Mouse (Mus musculus) hindbrain, embryonic 15.5 days (tissue): ENCODE results near the gene Trpv4. TPM values are rescaled to one million over a fixed set of nuclear protein-coding genes. Genes with fewer than 3 reads are reported as not detected.

Experiments
- ATAC-seq: fragments of 200-750 bp; cut with Nextera tagmentation; 2 replicates; pipeline ENCODE4 v1.8.0; 2017; ENCODE audit warnings: low read depth, moderate number of reproducible peaks, moderate TSS enrichment; ENCODE audit not compliant: low FRiP score
- H3K27ac ChIP-seq: fragments of 300-500 bp; sonication (generic); replicated peaks from 2 replicates; pipeline ENCODE4 v1.5.1; 2015; ENCODE audit warnings: mild to moderate bottlenecking, inconsistent platforms
- H3K27me3 ChIP-seq: fragments of 300-500 bp; sonication (generic); 2 replicates; pipeline ENCODE4 v1.6.1; 2015; ENCODE audit warnings: control low read depth, inconsistent platforms
- H3K36me3 ChIP-seq: fragments of 300-500 bp; sonication (generic); 2 replicates; pipeline ENCODE4 v1.6.1; 2015; ENCODE audit warnings: control low read depth, inconsistent platforms
- H3K4me1 ChIP-seq: fragments of 300-500 bp; sonication (generic); replicated peaks from 2 replicates; pipeline ENCODE4 v1.6.1; 2015; ENCODE audit warnings: control low read depth, inconsistent platforms
- H3K4me2 ChIP-seq: fragments of 300-500 bp; sonication (generic); 2 replicates; pipeline ENCODE4 v1.6.1; 2015; ENCODE audit warnings: moderate library complexity, mild to moderate bottlenecking, inconsistent platforms
- H3K4me3 ChIP-seq: fragments of 300-500 bp; sonication (generic); 2 replicates; pipeline ENCODE4 v1.5.1; 2015; ENCODE audit warnings: mild to moderate bottlenecking, inconsistent platforms
- H3K9ac ChIP-seq: fragments of 300-500 bp; sonication (generic); 2 replicates; pipeline ENCODE4 v1.6.1; 2015; ENCODE audit warnings: inconsistent platforms
- H3K9me3 ChIP-seq: fragments of 300-500 bp; sonication (generic); 2 replicates; pipeline ENCODE4 v1.6.1; 2016; ENCODE audit warnings: control low read depth, inconsistent platforms
- WGBS: fragments of 180-500 bp; shearing (Covaris S2); methylation state at CpG from one replicate; pipeline ENCODE4 v1.1.7; 2015; 5-methylcytosine and 5-hydroxymethylcytosine counted together
- polyA plus RNA-seq: library from polyadenylated mRNA; unstranded; fragments of >200 nt; fragmentation: Nextera tagmentation; extraction: Ambion mirVana; gene quantifications from 2 replicates; pipeline ENCODE4 v1.2.1, GENCODE M21; 2015

The Trpv4 gene
- polyA plus RNA-seq, 1 experiment from 2014 or later = 1.9 TPM

DNA sequence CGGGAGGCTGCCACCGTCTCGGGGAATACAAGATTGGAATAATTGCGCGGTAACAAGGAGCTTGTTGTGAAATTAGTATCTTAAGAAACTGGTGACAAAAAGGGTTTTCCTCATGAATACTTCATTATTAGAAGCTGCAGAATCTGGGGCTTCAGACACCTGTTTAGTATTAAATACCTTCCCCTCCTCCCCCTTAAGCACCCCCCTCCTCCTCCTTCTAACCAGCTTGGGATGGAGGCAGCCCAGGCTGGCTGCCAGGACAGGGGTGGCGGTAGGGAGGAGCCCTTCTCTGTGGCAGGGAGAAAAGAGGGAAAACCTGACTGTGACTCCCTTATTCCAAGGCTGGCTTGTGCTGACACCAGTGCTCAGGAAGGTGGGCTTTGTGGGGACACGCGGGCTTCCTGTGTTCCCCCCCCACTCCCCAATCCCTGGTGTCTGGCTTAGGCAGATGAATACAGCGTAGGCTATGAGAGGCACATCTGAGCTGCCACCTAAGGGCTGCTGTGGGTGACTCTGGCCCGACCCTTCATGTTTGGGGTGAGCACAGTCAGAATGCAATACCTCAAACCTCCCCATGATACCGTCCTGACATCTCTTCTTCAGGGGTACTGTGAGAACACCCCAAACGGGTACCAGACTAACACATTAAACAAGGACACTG is 64.9 kb downstream of the Trpv4 start:
- Histone ChIP-seq H3K9me3 (no peaks in the 10 kb centered on the region), H3K4me2 (peak overlapping the region; percentile 22; the same call in 1 of the 2 replicates), H3K27me3 (0 out of 2 replicates have a peak, but pooled peaks cover 5% of the 10 kb centered on the region), H3K4me1 (peaks cover 83% of the 10 kb centered on the region), H3K4me3 (no peak overlapping the region), H3K9ac (0 out of 2 replicates have a peak overlapping the region, but pooled peaks have one; percentile 17), H3K27ac (peak overlapping the region; percentile 49), H3K36me3 (no peaks in the 10 kb centered on the region)
- no peak for ATAC-seq
- 56% methylated on average over 11 of the region's 12 CpGs for WGBS

DNA sequence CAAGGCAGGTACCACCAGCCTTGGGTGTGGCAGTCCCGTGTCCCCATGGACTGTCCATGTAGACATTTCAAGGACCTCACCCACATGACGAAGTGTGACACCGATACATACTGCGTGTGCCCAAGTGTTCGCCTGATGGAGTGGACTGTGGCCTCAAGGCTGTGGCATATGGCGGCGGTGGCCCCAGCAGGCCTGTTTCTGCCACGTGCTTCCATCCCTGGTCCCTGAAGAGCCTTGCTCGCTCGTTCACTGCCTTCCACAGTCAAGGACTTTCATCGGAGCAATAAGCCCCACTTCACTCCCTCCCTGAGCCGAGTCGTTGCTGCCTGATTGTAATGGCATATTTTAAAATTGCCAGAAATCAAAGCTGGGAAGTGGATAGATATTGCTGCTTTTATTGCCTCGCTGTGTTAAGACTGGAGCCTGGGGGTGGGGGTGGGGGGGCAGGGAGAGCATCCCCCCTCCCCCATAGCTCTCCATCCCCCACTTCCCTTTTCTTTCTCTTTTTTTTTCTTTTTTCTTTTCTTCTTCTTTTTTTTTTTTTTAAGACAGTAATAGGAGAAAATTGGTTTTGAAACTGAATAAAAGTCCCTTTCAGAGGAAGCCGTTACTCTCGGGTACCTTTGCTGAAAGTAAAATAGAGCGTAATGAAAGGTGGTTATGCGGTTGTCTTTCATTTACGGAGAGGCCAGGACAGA is 65.6 kb downstream of the Trpv4 start:
- Histone ChIP-seq H3K9me3 (no peaks in the 10 kb centered on the region), H3K27ac (peak overlapping the region; percentile 51), H3K4me1 (peaks cover 85% of the 10 kb centered on the region), H3K9ac (0 out of 2 replicates have a peak overlapping the region, but pooled peaks have one; percentile 17), H3K4me2 (peak overlapping the region; percentile 22; the same call in 1 of the 2 replicates), H3K36me3 (no peaks in the 10 kb centered on the region), H3K4me3 (no peak overlapping the region), H3K27me3 (0 out of 2 replicates have a peak, but pooled peaks cover 5% of the 10 kb centered on the region)
- 0 out of 2 replicates have a peak, but pooled peaks have one; percentile 8 for ATAC-seq
- WGBS = 36% methylated on average over 19 of the region's 19 CpGs

DNA sequence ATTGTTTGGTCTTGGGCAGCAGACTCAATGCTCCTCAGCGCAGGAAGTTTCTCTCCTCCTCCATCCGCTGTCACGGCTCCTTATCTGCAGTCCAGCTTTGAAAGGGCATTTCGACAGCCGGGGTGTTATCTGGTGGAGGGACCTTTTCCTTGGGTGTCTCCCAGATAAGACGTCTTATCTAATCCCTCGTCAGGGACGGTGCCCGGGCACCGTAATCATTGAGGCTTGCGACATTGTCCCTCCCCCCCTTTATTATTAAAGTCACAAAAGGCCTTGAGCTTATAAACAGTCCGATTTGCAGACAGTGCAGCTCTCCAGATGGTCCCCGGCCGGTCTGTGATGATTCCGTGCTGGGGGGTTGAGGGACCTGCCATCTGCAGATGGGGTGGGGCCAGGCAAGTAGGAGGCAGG is 67.1 kb downstream of the Trpv4 start:
- Histone ChIP-seq H3K27ac (no peak overlapping the region), H3K27me3 (0 out of 2 replicates have a peak, but pooled peaks cover 5% of the 10 kb centered on the region), H3K9ac (no peak overlapping the region), H3K4me3 (no peak overlapping the region), H3K9me3 (no peaks in the 10 kb centered on the region), H3K36me3 (no peaks in the 10 kb centered on the region), H3K4me2 (no peak overlapping the region), H3K4me1 (peaks cover 75% of the 10 kb centered on the region)
- ATAC-seq = no peak
- 23% methylated on average over 15 of the region's 15 CpGs for WGBS

DNA sequence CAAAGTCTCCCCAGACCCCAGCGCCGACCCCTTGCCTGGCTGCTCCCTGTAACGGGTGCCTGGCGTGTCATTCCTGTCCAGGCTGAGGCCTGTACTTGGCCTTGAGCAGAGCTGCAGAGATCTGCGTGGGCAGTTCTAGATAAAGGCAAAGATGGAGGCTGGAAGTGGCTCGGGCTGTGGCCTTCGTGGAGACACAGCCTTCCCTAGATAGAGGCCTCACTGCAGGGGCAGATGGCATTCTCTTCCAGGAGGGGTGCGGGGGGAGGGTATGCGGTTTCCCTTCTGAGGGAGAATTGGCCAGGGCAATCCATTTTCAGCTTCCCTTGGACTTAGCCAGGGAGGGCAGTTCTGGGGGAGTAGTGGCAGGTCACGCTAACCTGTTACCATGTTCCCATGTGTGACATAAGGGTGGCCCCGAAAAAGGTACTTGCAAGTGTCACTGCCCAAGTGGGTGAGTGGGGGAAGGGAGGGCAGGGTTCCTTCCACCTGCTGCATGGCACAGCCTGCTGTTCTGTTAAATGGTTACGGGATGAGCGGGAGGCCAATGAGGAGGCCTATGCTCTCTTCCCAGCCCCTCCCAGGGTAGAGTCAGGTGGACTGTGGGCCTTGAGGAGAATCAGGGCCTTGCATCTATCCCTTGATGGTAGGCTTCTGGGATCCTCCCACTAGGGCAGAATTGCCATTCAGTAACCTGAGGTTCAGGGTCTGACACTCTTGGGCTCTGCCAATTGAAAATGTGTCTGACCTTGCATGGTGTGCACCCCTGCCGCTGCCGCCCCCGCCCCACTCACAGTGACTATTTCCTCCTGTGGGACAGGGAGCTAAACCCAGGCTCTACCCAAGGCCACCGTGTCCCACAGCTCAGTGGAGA is 67.9 kb downstream of the Trpv4 start:
- Histone ChIP-seq H3K27ac (no peak overlapping the region), H3K27me3 (0 out of 2 replicates have a peak, but pooled peaks cover 5% of the 10 kb centered on the region), H3K36me3 (no peaks in the 10 kb centered on the region), H3K9ac (no peak overlapping the region), H3K4me3 (no peak overlapping the region), H3K4me2 (no peak overlapping the region), H3K9me3 (no peaks in the 10 kb centered on the region), H3K4me1 (peaks cover 83% of the 10 kb centered on the region)
- WGBS = 67% methylated on average over 17 of the region's 17 CpGs
- ATAC-seq = no peak

DNA sequence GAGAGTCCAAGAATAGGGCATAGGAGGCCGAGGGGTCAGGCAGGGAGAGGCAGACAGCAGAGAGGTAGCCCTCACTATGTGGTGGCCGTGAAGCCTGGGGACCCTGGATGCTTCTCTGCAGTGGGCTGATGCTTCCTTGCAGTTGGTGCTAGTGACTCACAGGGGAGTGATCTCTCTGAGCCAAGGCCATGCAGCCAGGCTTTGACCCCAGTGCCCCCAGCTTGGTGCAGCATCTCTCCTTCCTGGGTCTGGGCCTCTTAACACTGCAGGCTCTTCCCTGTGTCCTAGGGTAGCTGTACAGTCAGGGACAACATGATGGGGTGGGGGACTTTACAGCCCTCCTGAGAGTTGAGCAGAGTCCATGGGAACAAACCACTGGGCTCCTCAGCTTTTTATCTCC is 68.8 kb downstream of the Trpv4 start:
- Histone ChIP-seq H3K9me3 (no peaks in the 10 kb centered on the region), H3K4me2 (no peak overlapping the region), H3K27ac (peak overlapping the region; percentile 27), H3K4me1 (peaks cover 89% of the 10 kb centered on the region), H3K27me3 (0 out of 2 replicates have a peak, but pooled peaks cover 2% of the 10 kb centered on the region), H3K36me3 (no peaks in the 10 kb centered on the region), H3K9ac (no peak overlapping the region), H3K4me3 (no peak overlapping the region)
- no peak for ATAC-seq
- WGBS = 18% methylated on average over 2 of the region's 2 CpGs

DNA sequence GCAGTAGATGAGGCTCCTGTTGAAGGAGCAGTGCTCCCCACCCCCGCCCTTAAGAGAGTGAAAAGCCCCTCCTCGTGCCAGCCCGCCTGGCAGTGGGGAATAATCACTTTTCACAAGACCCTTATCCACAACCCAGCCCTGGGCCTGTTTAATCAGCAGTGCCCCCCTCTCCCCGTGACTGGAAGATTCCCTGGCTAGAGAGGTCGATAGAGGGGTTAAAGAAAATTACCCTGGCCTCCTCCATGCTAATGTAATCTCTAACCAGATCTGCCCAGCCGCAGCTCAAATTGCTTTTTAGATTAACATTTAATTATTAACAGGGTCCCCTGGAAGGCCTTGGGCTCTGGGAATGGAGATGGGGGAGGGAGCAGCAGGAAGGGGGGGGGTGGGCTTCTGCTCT is 69.2 kb downstream of the Trpv4 start:
- no peak overlapping the region for H3K9ac ChIP-seq
- ATAC-seq = peak; percentile 43; the same call in 1 of the 2 replicates

DNA sequence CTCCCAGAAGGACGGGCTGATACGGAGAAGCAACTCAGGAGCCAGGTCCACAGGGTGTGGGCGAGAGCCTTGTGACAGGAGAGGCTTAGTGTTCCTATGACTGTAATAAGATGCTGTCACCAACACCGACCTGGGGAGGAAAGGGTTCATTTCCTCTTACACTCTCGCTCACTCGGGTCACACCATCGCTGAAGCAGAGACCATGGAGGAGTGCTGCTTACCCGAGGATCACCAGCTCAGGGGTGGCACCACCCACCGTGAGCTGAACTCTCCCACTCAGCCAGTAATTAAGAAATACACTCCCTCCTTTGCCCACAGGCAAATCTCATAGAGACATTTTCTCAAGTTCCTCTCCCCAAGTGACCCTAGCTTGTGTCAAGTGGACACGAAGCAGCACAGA is 69.8 kb downstream of the Trpv4 start:
- Histone ChIP-seq H3K4me1 (peaks cover 89% of the 10 kb centered on the region), H3K4me2 (no peak overlapping the region), H3K27ac (peak overlapping the region; percentile 4; the same call in 1 of the 2 replicates), H3K9me3 (no peaks in the 10 kb centered on the region), H3K27me3 (no peaks in the 10 kb centered on the region), H3K4me3 (no peak overlapping the region), H3K9ac (no peak overlapping the region), H3K36me3 (no peaks in the 10 kb centered on the region)
- 49% methylated on average over 10 of the region's 10 CpGs for WGBS
- ATAC-seq = no peak

More for the DNA sequence above, 69.2 kb downstream of the Trpv4 start:
- peaks cover 89% of the 10 kb centered on the region for H3K4me1 ChIP-seq
- no peaks in the 10 kb centered on the region for H3K36me3 ChIP-seq
- H3K4me3 ChIP-seq = no peak overlapping the region
- H3K27me3 ChIP-seq = no peaks in the 10 kb centered on the region
- 21% methylated on average over 6 of the region's 6 CpGs for WGBS
- peak overlapping the region; percentile 27; the same call in 1 of the 2 replicates for H3K27ac ChIP-seq
- no peaks in the 10 kb centered on the region for H3K9me3 ChIP-seq
- H3K4me2 ChIP-seq = no peak overlapping the region

DNA sequence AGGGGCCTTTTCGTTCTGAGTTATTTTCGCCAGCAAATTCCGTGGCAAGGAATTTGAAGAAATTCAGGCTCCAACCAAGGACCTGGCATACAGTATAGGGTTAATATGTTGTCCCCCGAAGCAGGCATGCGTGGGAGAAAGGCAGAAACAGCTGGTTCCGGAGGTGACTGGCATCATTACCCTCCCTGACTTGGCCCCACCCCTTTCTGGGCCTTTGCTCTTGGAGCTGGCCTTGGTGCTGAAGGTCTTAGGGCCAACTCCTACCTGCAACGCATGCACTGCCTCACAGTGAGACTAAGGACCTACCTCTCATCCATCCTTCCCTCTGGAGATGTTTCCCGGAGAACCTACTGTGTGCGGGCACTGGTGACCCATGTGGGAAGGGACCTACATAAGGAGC is 70.3 kb downstream of the Trpv4 start:
- no peak overlapping the region for H3K9ac ChIP-seq
- H3K4me3 ChIP-seq = no peak overlapping the region
- no peak overlapping the region for H3K27ac ChIP-seq
- no peaks in the 10 kb centered on the region for H3K9me3 ChIP-seq
- H3K27me3 ChIP-seq = no peaks in the 10 kb centered on the region
- no peak for ATAC-seq
- no peaks in the 10 kb centered on the region for H3K36me3 ChIP-seq
- WGBS = 42% methylated on average over 9 of the region's 9 CpGs
- H3K4me1 ChIP-seq = peaks cover 88% of the 10 kb centered on the region
- H3K4me2 ChIP-seq = no peak overlapping the region

DNA sequence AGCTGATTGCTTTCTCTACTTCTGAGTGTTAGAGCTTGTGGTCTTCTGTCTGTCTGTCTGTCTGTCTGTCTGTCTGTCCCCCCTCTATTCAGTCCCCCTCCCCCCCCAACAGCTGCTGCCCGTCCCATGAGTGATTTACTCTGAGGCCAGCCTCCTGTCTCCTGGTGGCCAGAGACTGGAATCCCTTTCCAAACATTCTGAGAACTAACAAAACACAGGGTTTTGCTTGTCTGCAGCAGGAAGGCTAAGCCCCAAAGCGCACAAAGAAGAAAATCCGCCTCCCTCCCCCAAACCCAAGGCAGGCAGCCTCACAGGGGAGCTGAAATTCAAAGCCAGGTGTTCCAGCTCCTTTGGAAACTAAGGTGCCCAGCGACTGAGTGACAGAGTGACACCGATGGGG is 72.5 kb downstream of the Trpv4 start:
- Histone ChIP-seq H3K9ac (no peak overlapping the region), H3K27ac (no peak overlapping the region)
- 12% methylated on average over 5 of the region's 5 CpGs for WGBS

DNA sequence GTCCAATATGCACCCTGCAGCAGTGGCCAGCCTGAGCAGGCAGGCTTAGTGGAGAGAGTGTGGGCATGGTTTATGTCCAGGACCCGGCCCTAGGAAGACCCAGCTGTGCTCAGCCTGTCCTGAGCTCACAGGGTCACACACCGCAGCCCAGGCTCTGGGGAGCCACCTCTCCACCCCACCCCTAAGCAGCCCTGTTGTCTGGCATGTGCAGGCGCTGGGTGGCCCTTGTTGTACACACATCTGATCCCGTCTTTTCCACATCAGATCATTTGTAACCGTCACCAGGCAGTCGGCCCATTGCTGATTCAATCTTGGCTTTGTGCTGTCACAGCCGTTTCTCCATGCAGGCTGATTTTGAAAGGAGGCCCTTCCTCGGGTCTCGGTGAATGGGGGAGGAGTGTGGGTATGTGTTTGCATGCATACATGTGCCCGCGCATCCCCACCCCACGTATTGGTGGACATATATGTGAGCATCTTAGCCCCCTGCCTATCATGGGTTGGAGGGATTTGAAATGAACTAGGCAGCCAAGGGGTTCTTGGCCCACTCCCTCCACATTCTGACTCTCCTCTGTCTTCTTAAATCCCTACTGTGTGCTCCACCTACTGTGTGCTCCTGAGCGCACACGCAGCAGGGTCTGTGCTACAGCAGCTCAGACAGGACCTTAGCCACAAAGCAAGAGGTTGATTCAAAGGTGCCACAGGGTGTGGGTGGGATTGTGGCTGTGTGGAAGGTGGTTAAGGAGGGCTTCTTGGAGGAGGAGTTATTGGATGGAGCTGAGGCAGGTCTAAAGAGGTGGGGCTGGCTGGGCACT is 73.7 kb downstream of the Trpv4 start:
- Histone ChIP-seq H3K9ac (no peak overlapping the region), H3K27me3 (no peaks in the 10 kb centered on the region), H3K4me3 (no peak overlapping the region), H3K4me1 (peaks cover 74% of the 10 kb centered on the region), H3K27ac (peak overlapping the region; percentile 28), H3K9me3 (no peaks in the 10 kb centered on the region), H3K4me2 (no peak overlapping the region), H3K36me3 (no peaks in the 10 kb centered on the region)
- ATAC-seq = no peak
- WGBS = 23% methylated on average over 14 of the region's 14 CpGs

More for the DNA sequence above, 72.5 kb downstream of the Trpv4 start:
- Histone ChIP-seq H3K9me3 (no peaks in the 10 kb centered on the region), H3K4me1 (peaks cover 79% of the 10 kb centered on the region), H3K4me3 (no peak overlapping the region), H3K36me3 (no peaks in the 10 kb centered on the region), H3K4me2 (no peak overlapping the region), H3K27me3 (no peaks in the 10 kb centered on the region)
- no peak for ATAC-seq
